Mouse (Mus musculus) retina, embryonic 14.5 days (tissue): ENCODE results near the gene Adam8.

Experiments
- DNase-seq: peaks from one replicate; pipeline ENCODE4 v3.0.0-alpha.2; 2015; ENCODE audit warnings: low spot score

The Adam8 gene

GRCm38 (mm10) chr7:139979011-139979719 lies 13.2 kb downstream of the Adam8 start:
- peak; percentile 21 for DNase-seq

DNA sequence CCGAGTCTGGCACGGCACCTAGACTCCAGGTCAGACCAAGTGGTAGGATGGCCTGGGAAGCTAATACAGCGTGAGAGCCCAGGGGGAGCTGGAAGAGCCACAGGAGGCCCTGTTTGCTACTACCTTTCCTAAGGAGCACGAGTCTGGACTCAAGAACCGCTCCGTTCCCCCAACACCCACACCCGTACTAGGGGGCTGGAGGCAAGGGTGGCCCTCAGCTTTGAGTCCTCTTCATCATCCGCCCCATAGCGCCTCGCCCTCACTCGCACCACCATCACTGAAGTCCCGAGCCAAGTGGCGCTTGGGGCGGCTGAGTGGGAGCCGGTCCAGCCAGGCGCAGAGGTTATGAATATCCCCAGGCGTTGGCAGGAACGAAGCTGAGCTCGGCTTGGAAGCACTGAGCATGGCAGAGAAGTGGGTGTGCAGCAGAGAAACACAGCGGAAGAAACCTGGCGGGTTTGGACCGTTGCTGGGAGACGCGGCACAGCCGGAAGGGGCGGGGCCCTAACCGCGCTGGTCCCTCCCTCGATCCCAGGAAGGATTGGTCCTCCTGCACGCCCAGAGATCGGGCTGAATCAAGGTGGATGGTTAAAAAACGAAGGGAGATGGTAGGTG lies 14.0 kb downstream of the Adam8 start, which contains the start of gene 6430531B16Rik:
Gene 6430531B16Rik (minus strand): TSS at position 478 of the 615 bp plus-strand sequence.
- peak; percentile 87 for DNase-seq

DNA sequence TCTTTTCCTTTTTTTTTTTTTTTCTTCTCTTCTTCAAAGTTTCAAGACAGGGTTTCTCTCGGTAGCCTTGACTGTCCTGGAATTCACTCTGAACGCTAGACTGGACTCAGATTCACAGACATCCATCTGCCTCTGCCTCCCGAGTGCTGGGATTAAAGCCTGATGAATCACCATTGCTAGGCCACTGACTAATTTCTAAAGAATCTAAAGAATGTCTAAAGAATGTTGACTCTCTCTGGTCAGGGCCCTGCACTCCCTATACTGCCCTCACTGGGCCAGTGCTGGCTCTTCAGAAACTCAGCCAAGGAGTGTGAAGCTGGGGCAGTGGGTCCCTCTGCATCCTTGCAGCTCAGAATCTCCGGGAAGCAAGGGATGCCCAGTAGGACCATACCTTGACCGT lies 16.9 kb downstream of the Adam8 start:
- DNase-seq: no peak

DNA sequence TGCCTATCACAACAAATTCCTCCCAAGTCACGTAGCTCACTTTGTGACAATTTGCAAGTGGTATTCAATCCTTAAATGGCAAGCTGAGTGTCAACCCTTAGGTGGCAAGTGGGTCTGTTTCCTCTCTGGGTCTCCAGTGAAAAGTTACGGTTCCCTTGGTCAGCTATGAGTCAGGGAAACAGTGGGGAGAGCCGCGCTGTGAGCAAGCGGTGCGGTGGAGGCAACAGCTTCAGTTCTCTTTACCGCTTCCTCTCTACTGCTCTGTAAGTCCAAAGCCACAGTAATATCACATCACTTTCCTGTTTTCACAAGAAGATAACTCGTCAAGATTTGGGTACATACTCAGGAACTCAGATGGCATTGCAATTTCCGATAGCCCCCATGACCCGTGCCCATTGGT lies 18.1 kb downstream of the Adam8 start:
- DNase-seq: no peak

GRCm38 (mm10) chr7:139972923-139973331 lies 19.4 kb downstream of the Adam8 start:
- DNase-seq: no peak

- no peak for DNase-seq
These were observed 20.9 kb downstream of the Adam8 start for GRCm38 (mm10) chr7:139971436-139971835.

DNA sequence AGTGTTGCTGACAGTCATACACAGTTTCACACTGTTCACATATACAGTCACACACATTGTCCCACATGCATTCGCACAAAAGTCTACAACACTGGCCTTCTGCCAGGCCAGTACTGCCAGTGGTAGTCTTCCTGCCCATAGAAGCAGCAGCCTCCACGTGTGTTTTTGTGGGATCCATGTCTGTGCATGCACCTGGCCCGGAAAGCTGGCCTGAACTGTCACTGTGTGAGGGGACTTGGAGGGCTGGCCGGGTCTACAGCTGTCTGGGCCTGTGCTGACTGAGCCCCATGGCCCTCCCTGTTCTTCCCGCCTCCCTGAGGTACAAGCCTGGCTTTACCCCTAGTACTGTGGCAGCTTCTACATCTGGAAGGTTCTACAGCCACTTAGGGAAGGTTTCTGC lies 21.4 kb downstream of the Adam8 start:
- DNase-seq: no peak

GRCm38 (mm10) chr7:139970216-139970919 lies 22.0 kb downstream of the Adam8 start:
- DNase-seq: no peak

- peak; percentile 94 for DNase-seq
These were observed 22.8 kb downstream of the Adam8 start for GRCm38 (mm10) chr7:139969348-139970130.

- no peak for DNase-seq
These were observed 23.9 kb downstream of the Adam8 start for GRCm38 (mm10) chr7:139968428-139968827.

- DNase-seq: no peak
These were observed 25.2 kb downstream of the Adam8 start for GRCm38 (mm10) chr7:139967175-139967574.

GRCm38 (mm10) chr7:139963814-139964213 lies 28.5 kb downstream of the Adam8 start:
- no peak for DNase-seq

DNA sequence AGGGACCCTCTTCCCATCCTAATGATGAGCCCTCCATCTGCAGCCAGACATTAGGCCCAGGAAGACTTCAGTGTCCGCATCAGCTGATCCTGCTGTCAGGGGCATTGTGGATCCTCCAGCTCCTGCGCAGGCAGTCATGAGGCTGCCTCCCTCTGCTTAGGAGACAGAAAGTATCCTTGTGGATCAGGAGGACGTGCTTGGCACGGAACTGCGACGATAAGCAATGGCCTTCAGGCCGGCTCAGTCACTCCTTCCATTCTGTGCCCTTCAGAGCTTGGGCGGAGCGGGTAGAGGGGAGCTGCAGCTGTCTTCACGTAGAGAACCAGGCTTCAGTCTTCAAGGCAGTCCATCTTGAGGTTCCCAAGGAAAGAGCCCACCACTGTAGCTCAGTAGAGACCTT lies 31.2 kb downstream of the Adam8 start:
- no peak for DNase-seq

GRCm38 (mm10) chr7:139957958-139958357 lies 34.4 kb downstream of the Adam8 start:
- DNase-seq: no peak

- no peak for DNase-seq
These were observed 34.9 kb downstream of the Adam8 start for GRCm38 (mm10) chr7:139957437-139957836.

GRCm38 (mm10) chr7:139956658-139957057 lies 35.7 kb downstream of the Adam8 start:
- no peak for DNase-seq

- DNase-seq: no peak
These were observed 36.9 kb downstream of the Adam8 start for GRCm38 (mm10) chr7:139955505-139955904.

DNA sequence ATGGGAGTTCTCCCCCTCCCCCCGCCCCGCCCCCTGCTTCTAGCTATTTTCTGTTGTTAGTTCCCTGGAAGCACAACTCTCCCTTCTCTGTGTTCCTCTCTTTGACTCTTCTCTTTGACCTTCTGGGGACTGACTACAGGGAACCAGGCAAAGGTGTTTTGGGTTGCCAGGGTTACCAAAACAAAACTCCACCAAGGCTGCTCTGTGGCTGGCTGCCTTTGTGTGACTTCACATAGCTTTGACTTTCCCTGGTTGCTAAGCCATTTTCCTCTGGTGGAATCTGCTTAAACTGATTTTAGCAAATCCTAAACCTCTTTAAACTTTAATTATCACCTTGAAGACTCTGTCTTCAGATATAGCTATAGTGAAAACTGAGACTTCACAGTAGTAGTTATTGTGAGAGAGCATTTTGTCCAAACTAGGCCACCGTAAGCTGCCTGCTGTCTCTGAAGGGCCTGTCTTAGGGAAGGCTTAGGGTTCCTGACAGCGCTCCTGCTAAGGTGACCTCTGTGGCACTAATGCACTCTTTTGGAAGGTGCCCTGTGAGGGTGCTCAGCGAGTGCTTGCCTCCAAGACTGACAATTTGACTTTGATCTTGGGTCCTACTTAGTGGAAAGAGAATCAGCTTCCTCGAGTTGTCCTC lies 40.2 kb downstream of the Adam8 start:
- DNase-seq: no peak

GRCm38 (mm10) chr7:139951079-139951478 lies 41.3 kb downstream of the Adam8 start:
- DNase-seq: no peak

DNA sequence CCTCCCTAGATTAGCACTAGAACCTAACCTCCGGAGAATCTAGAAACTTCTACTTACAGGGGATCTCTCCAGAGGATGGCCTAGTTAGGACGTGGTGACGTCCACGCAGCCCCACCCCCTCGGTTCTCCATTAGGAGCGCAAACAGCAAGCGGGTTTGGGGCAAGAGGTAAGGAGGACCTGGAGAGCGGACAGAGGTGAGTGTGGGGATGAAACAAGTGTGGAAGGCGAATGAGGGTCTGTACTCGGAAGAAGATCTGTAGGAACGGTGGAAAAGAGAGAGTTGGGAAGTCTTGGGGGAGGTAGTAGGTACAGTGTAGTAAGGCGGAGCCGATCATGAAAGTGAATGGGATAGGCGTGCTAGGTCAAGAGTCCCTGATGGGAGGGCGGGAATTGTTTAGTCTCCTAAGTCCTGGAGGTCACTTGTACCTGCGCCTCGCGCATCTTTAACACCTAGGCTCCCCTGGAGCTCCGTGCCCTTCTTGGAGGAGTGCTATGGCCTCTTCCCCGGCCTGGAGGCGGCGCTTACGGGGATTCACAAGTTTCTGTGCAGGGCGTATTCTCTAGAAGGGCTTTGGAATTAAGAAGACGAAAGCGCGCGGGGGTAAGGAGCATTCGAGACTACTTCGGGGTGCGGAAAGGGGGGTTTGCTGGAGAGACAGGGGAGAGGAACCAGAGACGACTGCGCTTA lies 41.9 kb downstream of the Adam8 start:
- peak; percentile 38 for DNase-seq

- DNase-seq: peak; percentile 84
These were observed 42.5 kb downstream of the Adam8 start for GRCm38 (mm10) chr7:139949893-139950282.
